Mouse (Mus musculus) limb, embryonic 15.5 days (tissue): ENCODE results near the gene Fuk. TPM values are rescaled to one million over a fixed set of nuclear protein-coding genes. Genes with fewer than 3 reads are reported as not detected.

Source experiments
- ATAC-seq: fragments of 200-750 bp; cut with Nextera tagmentation; 2 replicates; pipeline ENCODE4 v1.8.0; 2017; ENCODE audit warnings: low read depth, moderate TSS enrichment; ENCODE audit not compliant: insufficient number of reproducible peaks, low FRiP score, low TSS enrichment
- H3K27ac ChIP-seq: fragments of 300-500 bp; sonication (generic); 2 replicates; pipeline ENCODE4 v1.5.1; 2015; ENCODE audit warnings: moderate library complexity, mild to moderate bottlenecking, inconsistent platforms
- H3K27me3 ChIP-seq: fragments of 300-500 bp; sonication (generic); 2 replicates; pipeline ENCODE4 v1.6.1; 2015; ENCODE audit warnings: inconsistent platforms
- H3K36me3 ChIP-seq: fragments of 300-500 bp; sonication (generic); 2 replicates; pipeline ENCODE4 v1.6.1; 2015; ENCODE audit warnings: inconsistent platforms
- H3K4me1 ChIP-seq: fragments of 300-500 bp; sonication (generic); 2 replicates; pipeline ENCODE4 v1.6.1; 2015; ENCODE audit warnings: inconsistent platforms
- H3K4me2 ChIP-seq: fragments of 300-500 bp; sonication (generic); 2 replicates; pipeline ENCODE4 v1.6.1; 2015; ENCODE audit warnings: mild to moderate bottlenecking, inconsistent platforms
- H3K4me3 ChIP-seq: fragments of 300-500 bp; sonication (generic); 2 replicates; pipeline ENCODE4 v1.5.1; 2015; ENCODE audit warnings: mild to moderate bottlenecking, inconsistent platforms
- H3K9ac ChIP-seq: fragments of 300-500 bp; sonication (generic); 2 replicates; pipeline ENCODE4 v1.6.1; 2015; ENCODE audit warnings: inconsistent platforms
- H3K9me3 ChIP-seq: fragments of 300-500 bp; sonication (generic); 2 replicates; pipeline ENCODE4 v1.6.1; 2016; ENCODE audit warnings: inconsistent platforms
- WGBS: fragments of 180-500 bp; shearing (Covaris S2); methylation state at CpG from one replicate; pipeline ENCODE4 v1.1.7; 2015; 5-methylcytosine and 5-hydroxymethylcytosine counted together
- polyA plus RNA-seq: library from polyadenylated mRNA; unstranded; fragments of >200 nt; fragmentation: Nextera tagmentation; extraction: Ambion mirVana; gene quantifications from 2 replicates; pipeline ENCODE4 v1.2.1, GENCODE M21; 2015

Gene Fuk
- polyA plus RNA-seq, result 10.9 and 12.2 TPM in 2 replicates

DNA sequence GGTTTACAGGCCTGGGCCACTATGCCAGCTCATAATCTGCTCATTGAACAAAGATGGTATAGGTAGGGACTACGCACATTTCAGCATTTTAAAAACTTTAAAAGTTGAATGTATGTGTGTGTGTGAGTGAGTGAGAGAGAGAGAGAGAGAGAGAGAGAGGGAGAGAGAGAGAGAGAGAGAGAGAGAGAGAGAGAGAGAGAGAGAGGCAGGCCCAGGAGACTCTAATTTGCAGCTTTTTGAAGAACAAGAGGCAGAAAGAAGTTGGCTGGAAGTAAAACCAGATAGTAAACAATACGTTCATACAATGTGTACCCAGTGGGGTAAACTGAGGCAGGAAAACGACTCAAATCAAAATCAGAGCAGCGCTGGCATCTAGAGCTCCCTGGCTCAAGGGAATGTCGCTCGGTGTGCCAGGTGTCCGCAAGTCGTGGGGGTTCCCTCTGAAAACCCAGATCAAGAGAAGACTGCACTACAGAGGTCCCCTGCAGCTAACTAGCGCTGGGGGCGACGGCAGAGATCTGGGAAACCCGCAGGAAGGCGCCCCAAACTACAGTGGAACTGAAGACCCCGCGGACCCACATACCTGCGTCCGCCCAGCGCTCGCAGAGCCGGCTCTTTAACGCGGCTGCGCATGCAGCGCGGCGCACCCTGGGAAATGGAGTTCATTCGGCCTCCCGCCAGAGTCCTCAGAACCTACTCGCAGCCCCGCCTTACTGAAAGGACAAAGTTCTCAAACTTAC, at the start of gene Fuk:
Fuk (minus strand) TSS at position 650 of the 740 bp plus-strand sequence.
- H3K9ac ChIP-seq, result peak within 1 kb of the TSS; percentile 46
- peak; percentile 84 for ATAC-seq
- no peaks in the 10 kb centered on the region for H3K27me3 ChIP-seq
- peaks cover 23% of the 10 kb centered on the region for H3K36me3 ChIP-seq
- H3K4me2 ChIP-seq, result peak within 1 kb of the TSS; percentile 50
- peaks cover 9% of the 10 kb centered on the region for H3K4me1 ChIP-seq
- no peak within 1 kb of the TSS for H3K27ac ChIP-seq
- peak within 1 kb of the TSS; percentile 70 for H3K4me3 ChIP-seq
- no peaks in the 10 kb centered on the region for H3K9me3 ChIP-seq
- 2% methylated on average over 30 of the region's 30 CpGs for WGBS

- H3K9me3 ChIP-seq, result no peaks in the 10 kb centered on the region
- no peaks in the 10 kb centered on the region for H3K27me3 ChIP-seq
- H3K4me3 ChIP-seq, result no peak overlapping the region
- no peak overlapping the region for H3K9ac ChIP-seq
- H3K4me1 ChIP-seq, result peaks cover 9% of the 10 kb centered on the region
- peaks cover 9% of the 10 kb centered on the region for H3K36me3 ChIP-seq
- peak; percentile 61; the same call in 1 of the 2 replicates for ATAC-seq
- H3K27ac ChIP-seq, result no peak overlapping the region
- 64% methylated on average over 17 of the region's 17 CpGs for WGBS
- H3K4me2 ChIP-seq, result no peak overlapping the region
Observed at GRCm38 (mm10) chr8:110950065-110950484, 47.8 kb upstream of the Fuk start.

GRCm38 (mm10) chr8:110945716-110946115, 43.4 kb upstream of the Fuk start:
- H3K4me3 ChIP-seq, result no peak overlapping the region
- H3K27me3 ChIP-seq, result no peaks in the 10 kb centered on the region
- peaks cover 26% of the 10 kb centered on the region for H3K4me1 ChIP-seq
- no peak overlapping the region for H3K27ac ChIP-seq
- no peak for ATAC-seq
- no peak overlapping the region for H3K4me2 ChIP-seq
- 81% methylated on average over 4 of the region's 4 CpGs for WGBS
- no peaks in the 10 kb centered on the region for H3K36me3 ChIP-seq
- no peak overlapping the region for H3K9ac ChIP-seq
- H3K9me3 ChIP-seq, result no peaks in the 10 kb centered on the region

- H3K9ac ChIP-seq, result no peak overlapping the region
- ATAC-seq, result no peak
- 81% methylated on average over 7 of the region's 7 CpGs for WGBS
- H3K4me2 ChIP-seq, result no peak overlapping the region
- no peaks in the 10 kb centered on the region for H3K9me3 ChIP-seq
- H3K36me3 ChIP-seq, result no peaks in the 10 kb centered on the region
- H3K4me3 ChIP-seq, result no peak overlapping the region
- no peak overlapping the region for H3K27ac ChIP-seq
- H3K27me3 ChIP-seq, result no peaks in the 10 kb centered on the region
- peaks cover 22% of the 10 kb centered on the region for H3K4me1 ChIP-seq
Observed at GRCm38 (mm10) chr8:110944276-110944876, 42.1 kb upstream of the Fuk start.

DNA sequence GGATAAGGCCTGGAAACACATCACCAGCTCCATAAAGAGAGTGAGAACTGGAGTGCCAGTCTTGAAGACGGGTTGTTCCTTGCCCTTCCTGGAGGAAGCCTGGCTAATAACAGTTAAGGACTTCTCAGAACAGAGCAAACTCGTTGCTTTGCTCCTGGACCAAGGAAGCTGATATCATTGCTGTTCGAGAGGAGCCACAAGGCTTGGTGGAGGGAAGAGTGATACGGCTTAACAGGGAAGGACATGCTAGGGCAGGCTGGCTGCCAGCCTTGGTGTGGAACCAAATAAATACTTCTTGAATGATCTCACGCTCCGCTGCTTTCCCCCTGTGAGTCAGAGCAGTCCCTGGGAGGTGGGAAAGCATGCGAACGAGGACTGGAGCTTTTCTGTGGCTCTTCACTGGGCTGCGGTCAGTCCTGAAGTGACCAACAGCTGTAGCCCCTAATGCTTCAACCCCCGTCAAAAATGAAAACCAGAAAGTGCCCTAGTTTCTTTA, 39.2 kb upstream of the Fuk start:
- H3K27me3 ChIP-seq, result no peaks in the 10 kb centered on the region
- H3K4me2 ChIP-seq, result no peak overlapping the region
- H3K27ac ChIP-seq, result peak overlapping the region; percentile 76
- WGBS, result 43% methylated on average over 10 of the region's 10 CpGs
- H3K4me1 ChIP-seq, result peaks cover 36% of the 10 kb centered on the region
- no peaks in the 10 kb centered on the region for H3K9me3 ChIP-seq
- no peak overlapping the region for H3K4me3 ChIP-seq
- no peak overlapping the region for H3K9ac ChIP-seq
- ATAC-seq, result peak; percentile 59; the same call in 1 of the 2 replicates
- H3K36me3 ChIP-seq, result no peaks in the 10 kb centered on the region

DNA sequence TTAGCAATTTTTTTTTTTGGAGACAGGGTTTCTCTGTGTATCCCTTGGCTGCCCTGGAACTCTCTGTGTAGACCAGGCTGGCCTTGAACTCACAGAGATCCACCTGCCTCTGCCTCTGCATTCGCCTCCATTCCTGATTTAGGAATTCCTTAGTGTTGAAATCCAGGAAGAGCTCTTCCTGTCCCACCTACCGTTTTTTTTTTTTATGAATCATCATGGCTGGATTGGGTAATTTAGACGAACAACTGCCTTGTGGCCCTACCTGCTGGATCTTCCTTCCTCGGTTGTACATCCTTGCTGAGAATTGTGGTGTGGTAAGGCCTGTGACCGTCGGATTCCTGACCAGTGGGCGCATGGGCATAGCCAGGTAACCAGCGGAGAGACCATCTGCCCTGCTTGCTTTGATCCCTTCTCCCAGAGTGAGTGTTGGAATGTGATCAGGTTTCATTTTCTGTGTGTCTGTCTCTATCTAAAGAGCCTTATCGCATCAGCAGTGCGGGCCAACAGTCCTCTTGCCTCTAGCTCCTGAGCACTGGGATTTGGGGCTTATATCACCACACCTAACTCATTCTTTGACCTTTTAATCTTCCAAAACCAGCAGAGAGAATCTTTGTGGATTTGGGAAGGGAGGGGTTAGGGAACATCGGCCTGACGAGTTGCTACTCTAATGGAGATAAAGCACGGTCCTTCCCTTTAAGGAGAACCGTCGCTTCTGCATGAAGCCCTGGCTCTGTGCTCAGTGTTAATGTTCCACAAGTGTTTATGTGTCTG, 38.6 kb upstream of the Fuk start:
- H3K27ac ChIP-seq, result peak overlapping the region; percentile 76
- H3K4me2 ChIP-seq, result no peak overlapping the region
- H3K27me3 ChIP-seq, result no peaks in the 10 kb centered on the region
- no peak overlapping the region for H3K9ac ChIP-seq
- no peaks in the 10 kb centered on the region for H3K9me3 ChIP-seq
- no peak overlapping the region for H3K4me3 ChIP-seq
- H3K4me1 ChIP-seq, result peaks cover 40% of the 10 kb centered on the region
- no peak for ATAC-seq
- H3K36me3 ChIP-seq, result no peaks in the 10 kb centered on the region
- WGBS, result 75% methylated on average over 15 of the region's 15 CpGs

GRCm38 (mm10) chr8:110938882-110939589, 36.7 kb upstream of the Fuk start:
- Histone ChIP-seq H3K27ac (peak overlapping the region; percentile 48), H3K4me1 (peaks cover 40% of the 10 kb centered on the region), H3K9ac (no peak overlapping the region), H3K36me3 (peaks cover 5% of the 10 kb centered on the region; the same call in 1 of the 2 replicates), H3K4me2 (no peak overlapping the region), H3K4me3 (no peak overlapping the region), H3K9me3 (no peaks in the 10 kb centered on the region), H3K27me3 (no peaks in the 10 kb centered on the region)
- peak; percentile 49; the same call in 1 of the 2 replicates for ATAC-seq
- WGBS, result 54% methylated on average over 6 of the region's 6 CpGs

DNA sequence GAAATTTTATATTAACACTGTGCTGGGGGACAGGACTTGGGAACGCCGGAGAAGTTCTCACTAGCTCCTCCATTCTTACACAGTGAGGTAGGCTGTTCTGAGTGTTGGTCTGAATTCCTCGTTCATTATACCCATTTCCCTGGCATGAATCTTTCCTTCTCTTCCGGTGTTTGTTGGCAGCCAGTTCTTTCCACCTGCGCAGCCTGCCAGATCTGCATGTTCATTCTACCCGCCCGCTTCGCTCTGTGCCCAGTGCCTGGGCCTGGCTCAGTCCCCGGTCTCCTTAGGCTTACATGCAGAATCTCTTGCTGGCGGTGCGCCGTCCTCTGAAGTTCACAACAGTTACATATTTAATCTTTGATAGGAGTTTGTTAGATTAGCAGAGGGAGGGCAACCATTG, 33.9 kb upstream of the Fuk start:
- no peak overlapping the region for H3K9ac ChIP-seq
- no peak overlapping the region for H3K4me3 ChIP-seq
- WGBS, result 87% methylated on average over 12 of the region's 12 CpGs
- H3K27ac ChIP-seq, result no peak overlapping the region
- peaks cover 10% of the 10 kb centered on the region for H3K36me3 ChIP-seq
- H3K4me2 ChIP-seq, result no peak overlapping the region
- H3K27me3 ChIP-seq, result no peaks in the 10 kb centered on the region
- peaks cover 27% of the 10 kb centered on the region for H3K4me1 ChIP-seq
- no peaks in the 10 kb centered on the region for H3K9me3 ChIP-seq
- no peak for ATAC-seq

- Histone ChIP-seq H3K27me3 (no peaks in the 10 kb centered on the region), H3K4me1 (peaks cover 12% of the 10 kb centered on the region; the same call in 1 of the 2 replicates), H3K27ac (no peak overlapping the region), H3K4me2 (no peak overlapping the region), H3K36me3 (peaks cover 14% of the 10 kb centered on the region), H3K9ac (no peak overlapping the region), H3K9me3 (no peaks in the 10 kb centered on the region), H3K4me3 (no peak overlapping the region)
- whole genome bisulfite sequencing, result 81% methylated on average over 2 of the region's 2 CpGs
- ATAC-seq, result no peak
Observed at GRCm38 (mm10) chr8:110933272-110933671, 31.0 kb upstream of the Fuk start.

DNA sequence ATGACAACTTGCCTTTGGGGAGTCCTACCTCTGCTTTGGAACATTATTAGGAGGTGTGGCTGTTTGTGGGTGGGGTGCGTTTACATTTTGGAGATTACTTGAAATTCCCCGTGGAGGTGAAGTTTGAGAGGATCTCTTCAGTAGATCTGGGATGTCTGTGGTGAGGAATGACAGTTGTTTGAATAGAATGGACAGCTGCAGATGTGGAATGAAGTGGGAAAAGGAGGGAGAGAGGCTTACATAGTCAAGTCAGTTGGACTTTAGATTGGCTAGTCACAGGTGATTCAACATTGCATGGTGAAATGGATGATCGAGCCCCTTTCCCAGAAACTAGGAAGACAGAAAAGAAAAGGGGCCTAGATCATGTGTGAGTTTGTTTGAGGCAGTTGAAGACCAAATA, 30.2 kb upstream of the Fuk start:
- Histone ChIP-seq H3K4me2 (no peak overlapping the region), H3K9me3 (no peaks in the 10 kb centered on the region), H3K27me3 (no peaks in the 10 kb centered on the region), H3K4me1 (peaks cover 10% of the 10 kb centered on the region; the same call in 1 of the 2 replicates), H3K9ac (no peak overlapping the region), H3K27ac (no peak overlapping the region), H3K4me3 (no peak overlapping the region), H3K36me3 (peaks cover 14% of the 10 kb centered on the region)
- WGBS, result 78% methylated on average over 3 of the region's 3 CpGs
- no peak for ATAC-seq

DNA sequence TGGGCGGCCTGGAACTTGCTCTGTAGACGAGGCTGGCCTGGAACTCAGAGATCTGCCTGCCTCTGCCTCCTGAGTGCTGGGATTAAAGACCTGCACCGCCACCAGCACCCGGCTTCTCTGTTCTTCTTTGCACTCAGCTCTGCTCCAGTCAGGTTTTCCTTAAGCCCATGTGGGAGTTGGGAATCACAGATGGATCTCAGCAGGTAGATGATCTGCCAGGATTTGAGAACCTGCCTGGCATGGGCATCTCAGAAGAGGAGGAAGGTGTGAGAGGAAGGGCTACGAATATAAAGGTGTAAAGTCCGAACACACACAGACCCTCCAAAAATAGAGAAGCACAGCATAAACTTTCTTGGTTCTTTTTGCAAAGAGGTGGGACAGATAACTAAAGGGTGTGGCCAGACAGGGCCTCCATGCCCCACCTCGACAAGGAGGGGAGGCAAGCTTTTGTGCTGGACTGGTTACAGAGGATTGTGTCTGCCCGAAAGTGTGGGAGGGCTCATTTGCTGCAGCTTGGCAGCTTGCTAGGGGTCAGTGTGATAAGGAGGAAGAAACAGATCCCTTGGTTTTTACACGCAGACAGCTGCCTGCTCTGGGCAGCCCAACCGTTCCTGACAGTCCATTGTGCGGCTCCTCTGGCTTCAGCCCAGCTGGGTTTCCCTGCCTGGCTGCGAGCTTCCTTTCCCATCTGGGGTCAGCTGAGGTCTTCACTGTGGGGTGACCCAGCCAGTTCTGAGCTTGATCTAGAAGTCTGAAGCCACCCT, 29.1 kb upstream of the Fuk start:
- peaks cover 14% of the 10 kb centered on the region for H3K36me3 ChIP-seq
- ATAC-seq, result 0 out of 2 replicates have a peak, but pooled peaks have one; percentile 26
- WGBS, result 72% methylated on average over 12 of the region's 12 CpGs

More for the DNA sequence above, 29.1 kb upstream of the Fuk start:
- Histone ChIP-seq H3K4me3 (no peak overlapping the region), H3K27me3 (no peaks in the 10 kb centered on the region), H3K9ac (no peak overlapping the region), H3K4me1 (peaks cover 13% of the 10 kb centered on the region), H3K9me3 (no peaks in the 10 kb centered on the region), H3K4me2 (no peak overlapping the region), H3K27ac (no peak overlapping the region)
